Mouse (Mus musculus): ENCODE results near the gene Slc1a3.

DNA sequence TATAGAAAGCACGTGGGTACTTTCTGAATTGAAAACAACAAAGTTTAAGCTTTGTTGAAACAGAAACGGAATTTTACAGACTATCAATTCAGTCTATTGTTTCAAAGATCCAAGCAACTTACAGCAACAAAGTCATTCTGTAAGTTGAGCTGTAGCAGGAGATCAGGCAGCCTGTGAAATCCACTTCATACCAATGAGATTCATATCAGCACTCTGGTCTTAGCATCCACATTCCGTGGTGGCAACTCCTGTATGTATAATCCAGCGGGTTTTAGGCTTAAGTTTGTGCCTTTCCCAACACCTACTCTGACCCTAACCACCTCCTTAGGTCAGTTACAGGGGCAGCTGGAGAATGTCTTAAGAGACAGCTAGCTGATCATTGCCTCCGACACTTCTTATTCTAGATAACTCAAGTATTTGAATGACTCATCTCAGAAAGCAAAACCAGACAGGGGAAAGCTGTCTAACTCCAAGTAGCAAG, 34.3 kb downstream of the Slc1a3 start:
- no peak for TF ChIP-seq CTCF (IDR thresholded peaks at IDR 0.05; ENCODE audit: low read depth)
- no peak for TF ChIP-seq EP300 (IDR thresholded peaks at IDR 0.05; ENCODE audit: low read depth)
